Mouse (Mus musculus): ENCODE data around the gene Taok2.

The Taok2 gene

GRCm38 (mm10) chr7:126832036-126832598, 52.4 kb downstream of the Taok2 start:
- intact Hi-C loops (cut with DNase I), result loop anchor here (1.0 kb wide), 1 partner anchor 272 kb away; no protein-coding TSS in a partner anchor

- intact Hi-C loops (cut with DNase I), result no loop called here
These were observed 53.0 kb downstream of the Taok2 start, which contains the start of gene 4930451I11Rik for GRCm38 (mm10) chr7:126831539-126831938. TSS of gene 4930451I11Rik (minus strand) at chr7:126831639.

- intact Hi-C loops (cut with DNase I), result no loop called here
These were observed 58.6 kb downstream of the Taok2 start for GRCm38 (mm10) chr7:126825952-126826351.

GRCm38 (mm10) chr7:126825403-126825802, 59.1 kb downstream of the Taok2 start:
- intact Hi-C loops (cut with DNase I), result no loop called here

- intact Hi-C loops (cut with DNase I), result loop anchor here (2.0 kb wide), 1 partner anchor 287 kb away; no protein-coding TSS in a partner anchor
These were observed 60.6 kb downstream of the Taok2 start for GRCm38 (mm10) chr7:126823940-126824339.

- intact Hi-C loops (cut with DNase I), result loop anchor here (2.0 kb wide), 1 partner anchor 288 kb away; no protein-coding TSS in a partner anchor
These were observed 61.2 kb downstream of the Taok2 start for GRCm38 (mm10) chr7:126823202-126823711.

GRCm38 (mm10) chr7:126822741-126823140, 61.8 kb downstream of the Taok2 start:
- intact Hi-C loops (cut with DNase I), result loop anchor here (2.0 kb wide), 1 partner anchor 288 kb away; no protein-coding TSS in a partner anchor

- intact Hi-C loops (cut with DNase I), result loop anchor here (2.0 kb wide), 1 partner anchor 289 kb away; no protein-coding TSS in a partner anchor
These were observed 62.5 kb downstream of the Taok2 start for GRCm38 (mm10) chr7:126821835-126822511.

- intact Hi-C loops (cut with DNase I), result no loop called here
These were observed 65.7 kb downstream of the Taok2 start for GRCm38 (mm10) chr7:126818818-126819217.

- intact Hi-C loops (cut with DNase I), result no loop called here
These were observed 66.9 kb downstream of the Taok2 start for GRCm38 (mm10) chr7:126817595-126817994.

GRCm38 (mm10) chr7:126816494-126816893, 68.0 kb downstream of the Taok2 start:
- intact Hi-C loops (cut with DNase I), result no loop called here

GRCm38 (mm10) chr7:126815726-126816222, 68.7 kb downstream of the Taok2 start:
- intact Hi-C loops (cut with DNase I), result no loop called here
